Mouse (Mus musculus): ENCODE data around the gene Zbtb7a. TPM values are rescaled to one million over a fixed set of nuclear protein-coding genes. Genes with fewer than 3 reads are reported as not detected.

Gene Zbtb7a
- total RNA-seq, 2 experiments from 2014 or later: 109 to 116 TPM

GRCm38 (mm10) chr10:81139529-81139846 is 4.5 kb downstream of the Zbtb7a start:
- DNase-seq: no peak

- no peak for DNase-seq
These were observed 5.0 kb downstream of the Zbtb7a start for GRCm38 (mm10) chr10:81140005-81140404.

- DNase-seq: no peak
These were observed 5.9 kb downstream of the Zbtb7a start for GRCm38 (mm10) chr10:81140717-81141454.

GRCm38 (mm10) chr10:81141455-81142210 is 6.6 kb downstream of the Zbtb7a start:
- no peak for DNase-seq

GRCm38 (mm10) chr10:81142551-81142981 is 7.5 kb downstream of the Zbtb7a start:
- DNase-seq: no peak

GRCm38 (mm10) chr10:81143157-81143633 is 8.2 kb downstream of the Zbtb7a start:
- DNase-seq: no peak

- no peak for DNase-seq
These were observed 8.9 kb downstream of the Zbtb7a start for GRCm38 (mm10) chr10:81143845-81144437.

- DNase-seq: no peak
These were observed 9.6 kb downstream of the Zbtb7a start for GRCm38 (mm10) chr10:81144667-81145066.

- DNase-seq: no peak
These were observed 10.3 kb downstream of the Zbtb7a start for GRCm38 (mm10) chr10:81145307-81145706.

- DNase-seq: no peak
These were observed 10.8 kb downstream of the Zbtb7a start for GRCm38 (mm10) chr10:81145778-81146177.

- DNase-seq: no peak
These were observed 11.3 kb downstream of the Zbtb7a start for GRCm38 (mm10) chr10:81146296-81146695.

GRCm38 (mm10) chr10:81151261-81151660 is 16.2 kb downstream of the Zbtb7a start:
- DNase-seq: no peak

GRCm38 (mm10) chr10:81152609-81153008 is 17.6 kb downstream of the Zbtb7a start:
- DNase-seq: no peak

- DNase-seq: no peak
These were observed 19.3 kb downstream of the Zbtb7a start for GRCm38 (mm10) chr10:81154313-81154712.

GRCm38 (mm10) chr10:81154736-81155135 is 19.7 kb downstream of the Zbtb7a start:
- DNase-seq: no peak

GRCm38 (mm10) chr10:81161602-81162317 is 26.7 kb downstream of the Zbtb7a start:
- no peak for DNase-seq

GRCm38 (mm10) chr10:81162318-81162652 is 27.3 kb downstream of the Zbtb7a start:
- no peak for DNase-seq

GRCm38 (mm10) chr10:81165118-81165517 is 30.1 kb downstream of the Zbtb7a start:
- no peak for DNase-seq

GRCm38 (mm10) chr10:81167200-81168086 is 32.4 kb downstream of the Zbtb7a start, which contains the start of gene Pias4:
TSS of gene Pias4 (minus strand) at chr10:81167923.
- DNase-seq: peak; percentile 100

- no peak for DNase-seq
These were observed 33.0 kb downstream of the Zbtb7a start for GRCm38 (mm10) chr10:81168087-81168431.

- DNase-seq: peak; percentile 72 to 74
These were observed 33.7 kb downstream of the Zbtb7a start for GRCm38 (mm10) chr10:81168521-81169244.

All from layer of hippocampus, postnatal 36 days (tissue).